Mouse (Mus musculus) forebrain, embryonic 15.5 days (tissue): ENCODE results near the gene Nfkb1. TPM values are rescaled to one million over a fixed set of nuclear protein-coding genes. Genes with fewer than 3 reads are reported as not detected.

Experiments used
- ATAC-seq: fragments of 200-750 bp; cut with Nextera tagmentation; replicated peaks from 2 replicates; pipeline ENCODE4 v1.8.0; 2017; ENCODE audit warnings: mild to moderate bottlenecking, moderate TSS enrichment, moderate library complexity
- H3K27ac ChIP-seq: fragments of 300-500 bp; sonication (generic); replicated peaks from 2 replicates; pipeline ENCODE4 v1.5.1; 2015; ENCODE audit warnings: mild to moderate bottlenecking, inconsistent platforms
- H3K27me3 ChIP-seq: fragments of 300-500 bp; sonication (generic); 2 replicates; pipeline ENCODE4 v1.6.1; 2015; ENCODE audit warnings: inconsistent platforms
- H3K36me3 ChIP-seq: fragments of 300-500 bp; sonication (generic); 2 replicates; pipeline ENCODE4 v1.6.1; 2015; ENCODE audit warnings: mild to moderate bottlenecking, inconsistent platforms
- H3K4me1 ChIP-seq: fragments of 300-500 bp; sonication (generic); 2 replicates; pipeline ENCODE4 v1.6.1; 2015; ENCODE audit warnings: inconsistent platforms
- H3K4me2 ChIP-seq: fragments of 300-500 bp; sonication (generic); replicated peaks from 2 replicates; pipeline ENCODE4 v1.6.1; 2015; ENCODE audit warnings: mild to moderate bottlenecking, inconsistent platforms
- H3K4me3 ChIP-seq: fragments of 300-500 bp; sonication (generic); 2 replicates; pipeline ENCODE4 v1.5.1; 2015; ENCODE audit warnings: mild to moderate bottlenecking, inconsistent platforms
- H3K9ac ChIP-seq: fragments of 300-500 bp; sonication (generic); replicated peaks from 2 replicates; pipeline ENCODE4 v1.6.1; 2015; ENCODE audit warnings: mild to moderate bottlenecking, inconsistent platforms
- H3K9me3 ChIP-seq: fragments of 300-500 bp; sonication (generic); 2 replicates; pipeline ENCODE4 v1.6.1; 2016; ENCODE audit warnings: inconsistent platforms
- WGBS: fragments of 180-500 bp; shearing (Covaris S2); methylation state at CpG from one replicate; pipeline ENCODE4 v1.1.7; 2015; ENCODE audit warnings: mixed read lengths; 5-methylcytosine and 5-hydroxymethylcytosine counted together
- polyA plus RNA-seq: library from polyadenylated mRNA; unstranded; fragments of >200 nt; fragmentation: Nextera tagmentation; extraction: Ambion mirVana; gene quantifications from 2 replicates; pipeline ENCODE4 v1.2.1, GENCODE M21; 2015

Gene Nfkb1
- polyA plus RNA-seq, 1 experiment from 2014 or later: 7.1 TPM

GRCm38 (mm10) chr3:135546212-135546923, 145.0 kb downstream of the Nfkb1 start:
- Histone ChIP-seq H3K27me3 (no peaks in the 10 kb centered on the region), H3K27ac (no peak overlapping the region), H3K9me3 (no peaks in the 10 kb centered on the region), H3K4me1 (no peaks in the 10 kb centered on the region), H3K36me3 (no peaks in the 10 kb centered on the region), H3K4me2 (no peak overlapping the region), H3K9ac (no peak overlapping the region), H3K4me3 (no peak overlapping the region)
- WGBS: 66% methylated on average over 13 of the region's 13 CpGs
- ATAC-seq: no peak

Other genes starting within 250 kb of the Nfkb1 start
- gene Manba, start 205.9 kb downstream of the Nfkb1 start, polyA plus RNA-seq: 3.3 and 3.9 TPM in 2 replicates
- 9.3 and 10.2 TPM in 2 replicates for gene Slc39a8, start 133.7 kb upstream of the Nfkb1 start, polyA plus RNA-seq